Mouse (Mus musculus): ENCODE measurements around the gene Trim14.
"Not testable (repeated sequence)": the region's sequence is repeated elsewhere in the genome, so short reads cannot be mapped to it uniquely, and the experiment has no call there.

Gene Trim14

GRCm38 (mm10) chr4:46535840-46536361 is at the start of gene Trim14:
TSS of gene Trim14 (minus strand) at chr4:46536141.
- in situ Hi-C loops (cut with MboI, MseI): loop anchor here in 1 of 2 experiments (10.0 kb wide), 1 partner anchor 59 kb away; no protein-coding TSS in a partner anchor

- in situ Hi-C loops (cut with MboI, MseI): no loop called here
Observed at GRCm38 (mm10) chr4:46585041-46585810, 49.3 kb upstream of the Trim14 start.

GRCm38 (mm10) chr4:46584536-46584935 is 48.6 kb upstream of the Trim14 start:
- in situ Hi-C loops (cut with MboI, MseI): not testable (repeated sequence)

- in situ Hi-C loops (cut with MboI, MseI): not testable (repeated sequence)
Observed at GRCm38 (mm10) chr4:46584084-46584483, 48.1 kb upstream of the Trim14 start.

- in situ Hi-C loops (cut with MboI, MseI): not testable (repeated sequence)
Observed at GRCm38 (mm10) chr4:46582024-46582423, 46.1 kb upstream of the Trim14 start.

GRCm38 (mm10) chr4:46581577-46581976 is 45.6 kb upstream of the Trim14 start:
- in situ Hi-C loops (cut with MboI, MseI): not testable (repeated sequence)

GRCm38 (mm10) chr4:46580799-46581243 is 44.9 kb upstream of the Trim14 start:
- in situ Hi-C loops (cut with MboI, MseI): not testable (repeated sequence)

GRCm38 (mm10) chr4:46578796-46579346 is 42.9 kb upstream of the Trim14 start:
- in situ Hi-C loops (cut with MboI, MseI): not testable (repeated sequence)

- in situ Hi-C loops (cut with MboI, MseI): no loop called here
Observed at GRCm38 (mm10) chr4:46578228-46578627, 42.3 kb upstream of the Trim14 start.

GRCm38 (mm10) chr4:46575509-46576284 is 39.8 kb upstream of the Trim14 start:
- in situ Hi-C loops (cut with MboI, MseI): not testable (repeated sequence)

- in situ Hi-C loops (cut with MboI, MseI): no loop called here
Observed at GRCm38 (mm10) chr4:46574841-46575240, 38.9 kb upstream of the Trim14 start.

GRCm38 (mm10) chr4:46574024-46574753 is 38.2 kb upstream of the Trim14 start:
- in situ Hi-C loops (cut with MboI, MseI): no loop called here

GRCm38 (mm10) chr4:46572616-46573015 is 36.7 kb upstream of the Trim14 start:
- in situ Hi-C loops (cut with MboI, MseI): no loop called here

GRCm38 (mm10) chr4:46571744-46572143 is 35.8 kb upstream of the Trim14 start:
- in situ Hi-C loops (cut with MboI, MseI): no loop called here

- in situ Hi-C loops (cut with MboI, MseI): no loop called here
Observed at GRCm38 (mm10) chr4:46569671-46570070, 33.7 kb upstream of the Trim14 start.

- in situ Hi-C loops (cut with MboI, MseI): no loop called here
Observed at GRCm38 (mm10) chr4:46568169-46568568, 32.2 kb upstream of the Trim14 start.

GRCm38 (mm10) chr4:46566931-46567671 is 31.2 kb upstream of the Trim14 start:
- in situ Hi-C loops (cut with MboI, MseI): no loop called here

- in situ Hi-C loops (cut with MboI, MseI): no loop called here
Observed at GRCm38 (mm10) chr4:46565393-46565955, 29.5 kb upstream of the Trim14 start.

GRCm38 (mm10) chr4:46564247-46564646 is 28.3 kb upstream of the Trim14 start:
- in situ Hi-C loops (cut with MboI, MseI): no loop called here

GRCm38 (mm10) chr4:46563847-46564246 is 27.9 kb upstream of the Trim14 start:
- in situ Hi-C loops (cut with MboI, MseI): no loop called here

Measured in T-helper 17 cell (primary cell).